Mouse (Mus musculus) heart, embryonic 11.5 days (tissue): ENCODE data around the gene Csrnp1. TPM values are rescaled to one million over a fixed set of nuclear protein-coding genes. Genes with fewer than 3 reads are reported as not detected.

Experiments used
- ATAC-seq: fragments of 200-750 bp; cut with Nextera tagmentation; replicated peaks from 2 replicates; pipeline ENCODE4 v1.8.0; 2017; ENCODE audit warnings: moderate library complexity; ENCODE audit not compliant: insufficient number of reproducible peaks, low FRiP score, low TSS enrichment
- H3K27ac ChIP-seq: fragments of 300-500 bp; sonication (generic); 2 replicates; pipeline ENCODE4 v1.5.1; 2014; ENCODE audit warnings: mild to moderate bottlenecking, low read depth, low read length
- H3K27me3 ChIP-seq: fragments of 300-500 bp; sonication (generic); 2 replicates; pipeline ENCODE4 v1.6.1; 2014; ENCODE audit warnings: mild to moderate bottlenecking, low read length, mixed read lengths; ENCODE audit not compliant: control insufficient read depth, insufficient read depth
- H3K36me3 ChIP-seq: fragments of 300-500 bp; sonication (generic); 2 replicates; pipeline ENCODE4 v1.6.1; 2014; ENCODE audit warnings: mild to moderate bottlenecking, low read length, moderate library complexity, mixed read lengths; ENCODE audit not compliant: control insufficient read depth, insufficient read depth
- H3K4me1 ChIP-seq: fragments of 300-500 bp; sonication (generic); 2 replicates; pipeline ENCODE4 v1.6.1; 2014; ENCODE audit warnings: low read length; ENCODE audit not compliant: control insufficient read depth, insufficient read depth
- H3K4me2 ChIP-seq: fragments of 300-500 bp; sonication (generic); 2 replicates; pipeline ENCODE4 v1.6.1; 2014; ENCODE audit warnings: mild to moderate bottlenecking, moderate library complexity
- H3K4me3 ChIP-seq: fragments of 300-500 bp; sonication (generic); 2 replicates; pipeline ENCODE4 v1.5.1; 2014; ENCODE audit warnings: low read depth, low read length
- H3K9ac ChIP-seq: fragments of 300-500 bp; sonication (generic); 2 replicates; pipeline ENCODE4 v1.6.1; 2014; ENCODE audit warnings: mild to moderate bottlenecking, low read depth, low read length, moderate library complexity
- H3K9me3 ChIP-seq: fragments of 300-500 bp; sonication (generic); replicated peaks from 2 replicates; pipeline ENCODE4 v1.6.1; 2016; ENCODE audit warnings: low read length; ENCODE audit not compliant: control insufficient read depth
- WGBS: fragments of 180-500 bp; shearing (Covaris S2); extraction: QIAGEN DNeasy Blood & Tissue Kit; methylation state at CpG from one replicate; pipeline ENCODE4 v1.1.7; 2014; ENCODE audit not compliant: insufficient replicate concordance; 5-methylcytosine and 5-hydroxymethylcytosine counted together
- polyA plus RNA-seq: library from polyadenylated mRNA; unstranded; fragments of >200 nt; fragmentation: Nextera tagmentation; extraction: Ambion mirVana; gene quantifications from 2 replicates; pipeline ENCODE4 v1.2.1, GENCODE M21; 2014

The Csrnp1 gene
- polyA plus RNA-seq, 1 experiment from 2014 or later = 3.3 TPM

- 61% methylated on average over 4 of the region's 4 CpGs for WGBS
- ATAC-seq = no peak
- no peak overlapping the region for H3K27ac ChIP-seq
- peaks cover 6% of the 10 kb centered on the region for H3K4me1 ChIP-seq
- no peaks in the 10 kb centered on the region for H3K27me3 ChIP-seq
- H3K9me3 ChIP-seq = no peaks in the 10 kb centered on the region
- H3K4me3 ChIP-seq = peak overlapping the region; percentile 32; the same call in 1 of the 2 replicates
- H3K4me2 ChIP-seq = peak overlapping the region; percentile 63
- no peaks in the 10 kb centered on the region for H3K36me3 ChIP-seq
- H3K9ac ChIP-seq = no peak overlapping the region
Measured at GRCm38 (mm10) chr9:119962216-119962615, 22.2 kb downstream of the Csrnp1 start.

GRCm38 (mm10) chr9:119958835-119959234 is 25.6 kb downstream of the Csrnp1 start:
- Histone ChIP-seq H3K4me2 (no peak overlapping the region), H3K9ac (no peak overlapping the region), H3K27ac (no peak overlapping the region), H3K9me3 (no peaks in the 10 kb centered on the region), H3K4me3 (no peak overlapping the region), H3K4me1 (peaks cover 6% of the 10 kb centered on the region), H3K27me3 (no peaks in the 10 kb centered on the region), H3K36me3 (no peaks in the 10 kb centered on the region)
- no peak for ATAC-seq
- WGBS = 60% methylated on average over 9 of the region's 9 CpGs

GRCm38 (mm10) chr9:119951388-119951787 is 33.1 kb downstream of the Csrnp1 start:
- no peak overlapping the region for H3K9ac ChIP-seq
- no peaks in the 10 kb centered on the region for H3K9me3 ChIP-seq
- no peak for ATAC-seq
- no peaks in the 10 kb centered on the region for H3K36me3 ChIP-seq
- no peak overlapping the region for H3K4me3 ChIP-seq
- H3K27me3 ChIP-seq = no peaks in the 10 kb centered on the region
- H3K4me1 ChIP-seq = no peaks in the 10 kb centered on the region
- no peak overlapping the region for H3K4me2 ChIP-seq
- 78% methylated on average over 9 of the region's 9 CpGs for WGBS
- H3K27ac ChIP-seq = no peak overlapping the region

GRCm38 (mm10) chr9:119950434-119950833 is 34.0 kb downstream of the Csrnp1 start:
- Histone ChIP-seq H3K4me3 (no peak overlapping the region), H3K27me3 (no peaks in the 10 kb centered on the region), H3K9ac (no peak overlapping the region), H3K4me1 (no peaks in the 10 kb centered on the region), H3K36me3 (no peaks in the 10 kb centered on the region), H3K27ac (no peak overlapping the region), H3K9me3 (no peaks in the 10 kb centered on the region), H3K4me2 (no peak overlapping the region)
- no peak for ATAC-seq
- 31% methylated on average over 6 of the region's 6 CpGs for WGBS

GRCm38 (mm10) chr9:119948804-119949203 is 35.7 kb downstream of the Csrnp1 start:
- no peaks in the 10 kb centered on the region for H3K9me3 ChIP-seq
- H3K4me1 ChIP-seq = no peaks in the 10 kb centered on the region
- no peaks in the 10 kb centered on the region for H3K27me3 ChIP-seq
- 43% methylated on average over 3 of the region's 3 CpGs for WGBS
- ATAC-seq = no peak
- H3K9ac ChIP-seq = no peak overlapping the region
- no peaks in the 10 kb centered on the region for H3K36me3 ChIP-seq
- H3K27ac ChIP-seq = no peak overlapping the region
- no peak overlapping the region for H3K4me2 ChIP-seq
- H3K4me3 ChIP-seq = no peak overlapping the region

- Histone ChIP-seq H3K4me2 (no peak overlapping the region), H3K27me3 (no peaks in the 10 kb centered on the region), H3K4me3 (no peak overlapping the region), H3K4me1 (no peaks in the 10 kb centered on the region), H3K36me3 (no peaks in the 10 kb centered on the region), H3K9me3 (no peaks in the 10 kb centered on the region), H3K27ac (no peak overlapping the region), H3K9ac (no peak overlapping the region)
- ATAC-seq = no peak
- WGBS = 69% methylated on average over 12 of the region's 12 CpGs
Measured at GRCm38 (mm10) chr9:119945173-119945900, 39.1 kb downstream of the Csrnp1 start.

GRCm38 (mm10) chr9:119943326-119943725 is 41.1 kb downstream of the Csrnp1 start:
- Histone ChIP-seq H3K4me3 (no peak overlapping the region), H3K4me2 (no peak overlapping the region), H3K9ac (no peak overlapping the region), H3K27ac (no peak overlapping the region), H3K9me3 (no peaks in the 10 kb centered on the region), H3K36me3 (no peaks in the 10 kb centered on the region), H3K27me3 (no peaks in the 10 kb centered on the region), H3K4me1 (no peaks in the 10 kb centered on the region)
- ATAC-seq = no peak
- 80% methylated on average over 1 of the region's 1 CpGs for WGBS

- 86% methylated on average over 14 of the region's 14 CpGs for WGBS
Measured at GRCm38 (mm10) chr9:119941861-119942260, 42.6 kb downstream of the Csrnp1 start.

GRCm38 (mm10) chr9:119941407-119941806 is 43.1 kb downstream of the Csrnp1 start:
- ATAC-seq = no peak
- Histone ChIP-seq H3K36me3 (no peaks in the 10 kb centered on the region), H3K27ac (no peak overlapping the region), H3K4me3 (no peak overlapping the region), H3K4me1 (peaks cover 4% of the 10 kb centered on the region; the same call in 1 of the 2 replicates), H3K27me3 (no peaks in the 10 kb centered on the region), H3K9ac (no peak overlapping the region), H3K9me3 (no peaks in the 10 kb centered on the region), H3K4me2 (no peak overlapping the region)
- WGBS = 77% methylated on average over 5 of the region's 5 CpGs

More at GRCm38 (mm10) chr9:119941861-119942260, 42.6 kb downstream of the Csrnp1 start:
- H3K9ac ChIP-seq = no peak overlapping the region
- no peak overlapping the region for H3K4me3 ChIP-seq
- no peak for ATAC-seq
- peaks cover 4% of the 10 kb centered on the region; the same call in 1 of the 2 replicates for H3K4me1 ChIP-seq
- no peaks in the 10 kb centered on the region for H3K27me3 ChIP-seq
- no peaks in the 10 kb centered on the region for H3K9me3 ChIP-seq
- H3K4me2 ChIP-seq = no peak overlapping the region
- no peaks in the 10 kb centered on the region for H3K36me3 ChIP-seq
- H3K27ac ChIP-seq = no peak overlapping the region
